ENCODE assay signal across 16 mouse cellular contexts in the genomic region with DNA sequence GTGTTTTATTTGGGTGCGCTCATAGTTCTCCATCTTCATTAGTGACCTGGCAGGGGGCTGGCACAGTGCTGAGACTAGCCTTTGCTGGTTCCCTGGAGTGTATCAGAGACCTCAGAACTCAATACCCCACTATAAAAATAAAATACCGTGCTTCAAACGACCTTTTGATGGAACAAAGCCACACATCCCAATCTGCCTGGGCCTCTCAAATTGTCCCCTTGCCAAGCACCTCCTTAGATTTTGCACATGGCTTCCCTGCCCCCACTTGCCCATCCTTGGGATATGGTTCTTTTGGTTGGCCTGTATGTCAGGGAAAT.
A peak's percentile ranks its signal among the peaks of the same experiment; 100 is the strongest.
DNase-seq lines count a peak whose midpoint lies in the region; ATAC-seq and TF ChIP-seq lines count a peak whose summit lies in the region.
"Had no signal": no experiment of that assay in that cellular context is flagged by ENCODE, and none has a peak within 500 bp of the region (broad histone marks: within the 10 kb centered on the region; RNA-seq: fewer than 3 reads in every experiment).

No protein-coding gene starts in this region.

- no peaks in the 10 kb centered on the region for H3K36me3 ChIP-seq in forebrain, embryonic 10.5 days (replicated peaks)
- H3K36me3 ChIP-seq in forebrain, postnatal 0 days (ENCODE audit: insufficient read depth), result no peaks in the 10 kb centered on the region
- H3K36me3 ChIP-seq in kidney, postnatal 0 days (ENCODE audit: insufficient read depth, low read length), result no peaks in the 10 kb centered on the region
- H3K36me3 ChIP-seq in embryonic facial prominence, embryonic 13.5 days, result no peaks in the 10 kb centered on the region
- no peaks in the 10 kb centered on the region for H3K36me3 ChIP-seq in forebrain, embryonic 16.5 days (ENCODE audit: control insufficient read depth, insufficient read depth)
- H3K36me3 ChIP-seq: midbrain, embryonic 13.5 days had no signal

- H3K4me2 ChIP-seq in forebrain, postnatal 0 days (ENCODE audit: low read depth), result no peak overlapping the region
- H3K4me2 ChIP-seq in kidney, postnatal 0 days (ENCODE audit: low read length), result no peak overlapping the region
- no peak overlapping the region for H3K4me2 ChIP-seq in embryonic facial prominence, embryonic 13.5 days
- H3K4me2 ChIP-seq in forebrain, embryonic 16.5 days (ENCODE audit: low read length), result no peak overlapping the region
- H3K4me2 ChIP-seq: liver, embryonic 11.5 days; lung, embryonic 14.5 days; midbrain, embryonic 13.5 days had no signal

- ATAC-seq in forebrain, postnatal 0 days, result no peak
- 0 out of 2 replicates have a peak, but pooled peaks have one; percentile 46 for ATAC-seq in kidney, postnatal 0 days (replicated peaks; ENCODE audit: low FRiP score, low read depth)
- no peak for ATAC-seq in embryonic facial prominence, embryonic 13.5 days (ENCODE audit: insufficient number of reproducible peaks, insufficient read depth, low FRiP score, low TSS enrichment, low read depth)
- ATAC-seq in forebrain, embryonic 16.5 days, result no peak
- ATAC-seq: intestine, postnatal 0 days had no signal

- H3K27me3 ChIP-seq in forebrain, embryonic 10.5 days (ENCODE audit: poor library complexity, severe bottlenecking), result no peaks in the 10 kb centered on the region
- no peaks in the 10 kb centered on the region for H3K27me3 ChIP-seq in forebrain, postnatal 0 days (ENCODE audit: insufficient read depth, low read length)
- no peaks in the 10 kb centered on the region for H3K27me3 ChIP-seq in kidney, postnatal 0 days (ENCODE audit: insufficient read depth, low read length)
- no peaks in the 10 kb centered on the region for H3K27me3 ChIP-seq in embryonic facial prominence, embryonic 13.5 days
- H3K27me3 ChIP-seq in forebrain, embryonic 16.5 days (replicated peaks; ENCODE audit: control insufficient read depth, insufficient read depth, low read length), result no peaks in the 10 kb centered on the region
- H3K27me3 ChIP-seq: midbrain, embryonic 13.5 days had no signal

- H3K4me3 ChIP-seq in forebrain, embryonic 10.5 days, result no peak overlapping the region
- no peak overlapping the region for H3K4me3 ChIP-seq in forebrain, postnatal 0 days (ENCODE audit: low read depth, low read length)
- no peak overlapping the region for H3K4me3 ChIP-seq in kidney, postnatal 0 days (replicated peaks; ENCODE audit: low read depth, low read length)
- no peak overlapping the region for H3K4me3 ChIP-seq in embryonic facial prominence, embryonic 13.5 days
- no peak overlapping the region for H3K4me3 ChIP-seq in forebrain, embryonic 16.5 days (replicated peaks; ENCODE audit: low read length)
- H3K4me3 ChIP-seq: left cerebral cortex, adult 2 months; midbrain, embryonic 13.5 days; myocyte had no signal

- peaks cover 30% of the 10 kb centered on the region for H3K4me1 ChIP-seq in forebrain, embryonic 10.5 days
- H3K4me1 ChIP-seq in forebrain, postnatal 0 days (ENCODE audit: insufficient read depth), result no peaks in the 10 kb centered on the region
- H3K4me1 ChIP-seq in kidney, postnatal 0 days (replicated peaks; ENCODE audit: insufficient read depth, low read length), result peaks cover 4% of the 10 kb centered on the region; the same call in 1 of the 2 replicates
- peaks cover 10% of the 10 kb centered on the region for H3K4me1 ChIP-seq in embryonic facial prominence, embryonic 13.5 days
- peaks cover 12% of the 10 kb centered on the region for H3K4me1 ChIP-seq in forebrain, embryonic 16.5 days (replicated peaks; ENCODE audit: control insufficient read depth, insufficient read depth, low read length)

- TF ChIP-seq CTCF in forebrain, postnatal 0 days (IDR thresholded peaks at IDR 0.05; ENCODE audit: low read depth), result no peak
- no peak for TF ChIP-seq CTCF in kidney, postnatal 0 days (IDR thresholded peaks at IDR 0.05; ENCODE audit: low read depth)

- no peak for DNase-seq in forebrain, embryonic 10.5 days (ENCODE audit: extremely low spot score, low spot score)
- DNase-seq in forebrain, postnatal 0 days, result no peak
- DNase-seq in kidney, postnatal 0 days (ENCODE audit: low spot score), result peak; percentile 69
- no peak for DNase-seq in kidney, postnatal 4 days
- no peak for DNase-seq in layer of hippocampus, postnatal 14 days (ENCODE audit: low spot score in 2 of 2)
- no peak for DNase-seq in left cerebral cortex, adult 11 months (ENCODE audit: low spot score)
- DNase-seq: cerebellum, postnatal 14 days; lung, embryonic 14.5 days had no signal

- H3K9ac ChIP-seq in forebrain, postnatal 0 days, result no peak overlapping the region
- H3K9ac ChIP-seq in kidney, postnatal 0 days (ENCODE audit: low read depth, low read length), result no peak overlapping the region
- no peak overlapping the region for H3K9ac ChIP-seq in embryonic facial prominence, embryonic 13.5 days
- H3K9ac ChIP-seq in forebrain, embryonic 16.5 days (replicated peaks; ENCODE audit: low read depth, low read length), result 0 out of 2 replicates have a peak overlapping the region, but pooled peaks have one; percentile 6
- H3K9ac ChIP-seq: lung, embryonic 14.5 days; midbrain, embryonic 13.5 days had no signal

- peak overlapping the region; percentile 80 for H3K27ac ChIP-seq in forebrain, embryonic 10.5 days
- H3K27ac ChIP-seq in forebrain, postnatal 0 days (ENCODE audit: low read depth, low read length), result no peak overlapping the region
- 0 out of 2 replicates have a peak overlapping the region, but pooled peaks have one; percentile 64 for H3K27ac ChIP-seq in kidney, postnatal 0 days
- H3K27ac ChIP-seq in embryonic facial prominence, embryonic 13.5 days, result peak overlapping the region; percentile 75; the same call in 1 of the 2 replicates
- H3K27ac ChIP-seq in forebrain, embryonic 16.5 days (ENCODE audit: low read length), result no peak overlapping the region
- H3K27ac ChIP-seq: left cerebral cortex, adult 2 months; macrophage; midbrain, embryonic 13.5 days had no signal

- WGBS in forebrain, embryonic 10.5 days, result 45% methylated on average over 3 of the region's 3 CpGs
- 10% methylated on average over 3 of the region's 3 CpGs for WGBS in forebrain, postnatal 0 days
- WGBS in kidney, postnatal 0 days, result 31% methylated on average over 3 of the region's 3 CpGs
- WGBS in embryonic facial prominence, embryonic 13.5 days, result 45% methylated on average over 3 of the region's 3 CpGs
- WGBS in forebrain, embryonic 16.5 days, result 7% methylated on average over 3 of the region's 3 CpGs

- H3K9me3 ChIP-seq in forebrain, embryonic 10.5 days, result no peaks in the 10 kb centered on the region
- H3K9me3 ChIP-seq in forebrain, postnatal 0 days (ENCODE audit: low read length), result no peaks in the 10 kb centered on the region
- H3K9me3 ChIP-seq in kidney, postnatal 0 days (replicated peaks; ENCODE audit: low read length), result no peaks in the 10 kb centered on the region
- no peaks in the 10 kb centered on the region for H3K9me3 ChIP-seq in embryonic facial prominence, embryonic 13.5 days
- no peaks in the 10 kb centered on the region for H3K9me3 ChIP-seq in forebrain, embryonic 16.5 days (ENCODE audit: control insufficient read depth, low read length)
- H3K9me3 ChIP-seq: midbrain, embryonic 13.5 days had no signal

Comparison
In these comparisons a context has a peak if more than half of its experiments do, and no peak if none do; other contexts are left out.
1. H3K27ac ChIP-seq: peak in forebrain, embryonic 10.5 days (single experiment), kidney, postnatal 0 days (single experiment) and embryonic facial prominence, embryonic 13.5 days (single experiment); none in forebrain, postnatal 0 days (single experiment) and forebrain, embryonic 16.5 days (single experiment).